Mouse (Mus musculus) gastrocnemius, postnatal 36 days (tissue): ENCODE measurements around the gene Gal3st1. TPM values are rescaled to one million over a fixed set of nuclear protein-coding genes. Genes with fewer than 3 reads are reported as not detected.
"Not testable (repeated sequence)": the region's sequence is repeated elsewhere in the genome, so short reads cannot be mapped to it uniquely, and the experiment has no call there.

Experiments used
- DNase-seq, 2 experiments: peaks; one replicate each; pipeline ENCODE4 v3.0.0; 2022
- intact Hi-C: fragments of 180-260 bp; cut with DNase I; formaldehyde crosslinking; loops from one replicate; pipeline ENCODE4 v1.15.1; 2025
- total RNA-seq, 2 experiments: library from RNA; stranded (reverse); gene quantifications; 2 replicates each; pipeline ENCODE4 v1.2.3; 2021

Gal3st1 gene
- total RNA-seq, 2 experiments from 2014 or later: 0.26 to 0.42 TPM

- no peak for DNase-seq
- intact Hi-C loops: no loop called here
Observed at GRCm38 (mm10) chr11:3981536-3981935, 1.9 kb upstream of the Gal3st1 start.

GRCm38 (mm10) chr11:3982275-3983209 is 894 bp upstream of the Gal3st1 start:
- no peak for DNase-seq

GRCm38 (mm10) chr11:3983863-3984745 is 668 bp downstream of the Gal3st1 start:
- DNase-seq: no peak
- intact Hi-C loops: no loop called here

More at GRCm38 (mm10) chr11:3982275-3983209, 894 bp upstream of the Gal3st1 start:
- intact Hi-C loops: no loop called here

- intact Hi-C loops: no loop called here
- DNase-seq: no peak
Observed at GRCm38 (mm10) chr11:3989748-3990147, 6.3 kb downstream of the Gal3st1 start.

GRCm38 (mm10) chr11:3993132-3993531 is 9.7 kb downstream of the Gal3st1 start:
- DNase-seq: no peak
- intact Hi-C loops: no loop called here

- intact Hi-C loops: no loop called here
- DNase-seq: no peak
Observed at GRCm38 (mm10) chr11:3993914-3994313, 10.5 kb downstream of the Gal3st1 start.

- no peak for DNase-seq
- intact Hi-C loops: no loop called here
Observed at GRCm38 (mm10) chr11:3995511-3995910, 12.1 kb downstream of the Gal3st1 start.

GRCm38 (mm10) chr11:3996840-3997239 is 13.4 kb downstream of the Gal3st1 start:
- intact Hi-C loops: no loop called here
- DNase-seq: no peak

- no peak for DNase-seq
- intact Hi-C loops: no loop called here
Observed at GRCm38 (mm10) chr11:3997978-3998720, 14.7 kb downstream of the Gal3st1 start.

- intact Hi-C loops: no loop called here
- no peak for DNase-seq
Observed at GRCm38 (mm10) chr11:3999547-3999946, 16.1 kb downstream of the Gal3st1 start.

GRCm38 (mm10) chr11:4001603-4002002 is 18.2 kb downstream of the Gal3st1 start:
- intact Hi-C loops: loop anchor here (1.0 kb wide), 1 partner anchor 82 kb away; no protein-coding TSS in a partner anchor
- peak in 1 of 2 experiments; percentile 21 for DNase-seq

- intact Hi-C loops: no loop called here
- DNase-seq: no peak
Observed at GRCm38 (mm10) chr11:4005220-4005805, 21.9 kb downstream of the Gal3st1 start.

- no peak for DNase-seq
- intact Hi-C loops: no loop called here
Observed at GRCm38 (mm10) chr11:4006462-4006861, 23.0 kb downstream of the Gal3st1 start.

- DNase-seq: no peak
Observed at GRCm38 (mm10) chr11:4012616-4013015, 29.2 kb downstream of the Gal3st1 start.

GRCm38 (mm10) chr11:4015796-4016195 is 32.4 kb downstream of the Gal3st1 start:
- intact Hi-C loops, DNase-seq: not testable (repeated sequence)

More at GRCm38 (mm10) chr11:4012616-4013015, 29.2 kb downstream of the Gal3st1 start:
- intact Hi-C loops: no loop called here

GRCm38 (mm10) chr11:4022111-4022510 is 38.7 kb downstream of the Gal3st1 start:
- intact Hi-C loops, DNase-seq: not testable (repeated sequence)

- intact Hi-C loops: no loop called here
- no peak for DNase-seq
Observed at GRCm38 (mm10) chr11:4023321-4023720, 39.9 kb downstream of the Gal3st1 start.

GRCm38 (mm10) chr11:4027066-4027465 is 43.6 kb downstream of the Gal3st1 start:
- intact Hi-C loops: no loop called here

GRCm38 (mm10) chr11:4027561-4028334 is 44.3 kb downstream of the Gal3st1 start:
- no peak for DNase-seq
- intact Hi-C loops: no loop called here

More at GRCm38 (mm10) chr11:4027066-4027465, 43.6 kb downstream of the Gal3st1 start:
- DNase-seq: no peak
